Mouse (Mus musculus) hindbrain, embryonic 14.5 days (tissue): Measurements from ENCODE around the gene Klc1. TPM values are rescaled to one million over a fixed set of nuclear protein-coding genes. Genes with fewer than 3 reads are reported as not detected.
"Not testable (repeated sequence)": the region's sequence is repeated elsewhere in the genome, so short reads cannot be mapped to it uniquely, and the experiment has no call there.

ENCODE experiments used
- ATAC-seq: fragments of 200-750 bp; cut with Nextera tagmentation; 2 replicates; pipeline ENCODE4 v1.8.0; 2017; ENCODE audit warnings: moderate number of reproducible peaks, mild to moderate bottlenecking, moderate TSS enrichment, moderate library complexity; ENCODE audit not compliant: low FRiP score
- DNase-seq: peaks from one replicate; pipeline ENCODE4 v3.0.0-alpha.2; 2015; ENCODE audit warnings: low spot score
- H3K27ac ChIP-seq: fragments of 300-500 bp; sonication (generic); 2 replicates; pipeline ENCODE4 v1.5.1; 2014; ENCODE audit warnings: mild to moderate bottlenecking, moderate library complexity
- H3K27me3 ChIP-seq: fragments of 300-500 bp; sonication (generic); 2 replicates; pipeline ENCODE4 v1.6.1; 2014; ENCODE audit warnings: mild to moderate bottlenecking, low read length, mixed read lengths; ENCODE audit not compliant: control insufficient read depth, insufficient read depth
- H3K36me3 ChIP-seq: fragments of 300-500 bp; sonication (generic); replicated peaks from 2 replicates; pipeline ENCODE4 v1.6.1; 2014; ENCODE audit not compliant: control insufficient read depth, insufficient read depth
- H3K4me1 ChIP-seq: fragments of 300-500 bp; sonication (generic); replicated peaks from 2 replicates; pipeline ENCODE4 v1.6.1; 2014; ENCODE audit warnings: antibody characterized with exemption, low read length, mixed read lengths; ENCODE audit not compliant: control insufficient read depth, insufficient read depth
- H3K4me2 ChIP-seq: fragments of 300-500 bp; sonication (generic); replicated peaks from 2 replicates; pipeline ENCODE4 v1.6.1; 2014; ENCODE audit warnings: mild to moderate bottlenecking, moderate library complexity
- H3K4me3 ChIP-seq: fragments of 300-500 bp; sonication (generic); replicated peaks from 2 replicates; pipeline ENCODE4 v1.5.1; 2014; ENCODE audit warnings: mild to moderate bottlenecking, low read length
- H3K9ac ChIP-seq: fragments of 300-500 bp; sonication (generic); 2 replicates; pipeline ENCODE4 v1.6.1; 2014
- H3K9me3 ChIP-seq: fragments of 300-500 bp; sonication (generic); 2 replicates; pipeline ENCODE4 v1.6.1; 2016; ENCODE audit warnings: low read length; ENCODE audit not compliant: control insufficient read depth
- WGBS: fragments of 180-500 bp; shearing (Covaris S2); extraction: QIAGEN DNeasy Blood & Tissue Kit; methylation state at CpG from one replicate; pipeline ENCODE4 v1.1.7; 2014; 5-methylcytosine and 5-hydroxymethylcytosine counted together
- polyA plus RNA-seq: library from polyadenylated mRNA; unstranded; fragments of >200 nt; fragmentation: Nextera tagmentation; extraction: Ambion mirVana; gene quantifications from 2 replicates; pipeline ENCODE4 v1.2.1, GENCODE M21; 2014

Gene Klc1
- polyA plus RNA-seq, 1 experiment from 2014 or later = 586 TPM

DNA sequence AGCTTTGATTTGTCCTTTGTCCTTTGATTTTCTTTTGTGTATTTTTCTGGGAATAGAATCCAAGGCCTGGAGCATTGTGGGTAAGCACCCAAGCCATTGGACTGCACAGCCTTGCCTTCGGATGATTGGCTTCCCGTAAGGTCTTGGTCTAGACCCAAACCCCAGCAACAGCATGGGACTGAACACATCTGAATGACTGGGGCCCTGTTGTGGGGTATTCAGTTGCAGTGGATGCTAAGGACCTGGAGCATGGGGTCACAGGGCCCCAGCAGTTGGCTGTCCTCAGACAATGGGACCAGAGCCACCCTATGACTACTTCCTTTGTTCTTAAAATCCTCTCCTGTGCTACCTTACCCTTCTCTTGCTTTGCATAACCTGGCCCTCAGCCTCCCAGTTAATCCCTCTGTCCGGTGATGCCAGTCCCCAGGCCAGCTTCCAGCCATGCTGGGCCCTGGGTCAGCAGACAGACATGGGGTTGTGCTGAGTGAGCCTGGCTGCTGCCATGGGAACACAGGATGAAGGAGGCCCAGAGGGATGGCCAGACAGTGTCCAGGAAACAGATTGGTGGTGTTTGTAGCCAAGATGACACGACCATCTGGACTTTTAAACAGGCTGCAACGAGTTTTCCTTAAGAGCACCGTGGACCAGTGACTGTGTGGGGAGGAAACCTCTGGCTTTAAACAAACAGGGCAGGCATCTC lies 33.9 kb upstream of the Klc1 start:
- Histone ChIP-seq H3K4me1 (0 out of 2 replicates have a peak, but pooled peaks cover 2% of the 10 kb centered on the region), H3K9ac (no peak overlapping the region), H3K4me2 (no peak overlapping the region), H3K36me3 (peaks cover 56% of the 10 kb centered on the region), H3K4me3 (no peak overlapping the region), H3K27me3 (no peaks in the 10 kb centered on the region), H3K27ac (peak overlapping the region; percentile 59), H3K9me3 (no peaks in the 10 kb centered on the region)
- WGBS = 34% methylated on average over 6 of the region's 6 CpGs
- no peak for DNase-seq
- peak; percentile 51; the same call in 1 of the 2 replicates for ATAC-seq

DNA sequence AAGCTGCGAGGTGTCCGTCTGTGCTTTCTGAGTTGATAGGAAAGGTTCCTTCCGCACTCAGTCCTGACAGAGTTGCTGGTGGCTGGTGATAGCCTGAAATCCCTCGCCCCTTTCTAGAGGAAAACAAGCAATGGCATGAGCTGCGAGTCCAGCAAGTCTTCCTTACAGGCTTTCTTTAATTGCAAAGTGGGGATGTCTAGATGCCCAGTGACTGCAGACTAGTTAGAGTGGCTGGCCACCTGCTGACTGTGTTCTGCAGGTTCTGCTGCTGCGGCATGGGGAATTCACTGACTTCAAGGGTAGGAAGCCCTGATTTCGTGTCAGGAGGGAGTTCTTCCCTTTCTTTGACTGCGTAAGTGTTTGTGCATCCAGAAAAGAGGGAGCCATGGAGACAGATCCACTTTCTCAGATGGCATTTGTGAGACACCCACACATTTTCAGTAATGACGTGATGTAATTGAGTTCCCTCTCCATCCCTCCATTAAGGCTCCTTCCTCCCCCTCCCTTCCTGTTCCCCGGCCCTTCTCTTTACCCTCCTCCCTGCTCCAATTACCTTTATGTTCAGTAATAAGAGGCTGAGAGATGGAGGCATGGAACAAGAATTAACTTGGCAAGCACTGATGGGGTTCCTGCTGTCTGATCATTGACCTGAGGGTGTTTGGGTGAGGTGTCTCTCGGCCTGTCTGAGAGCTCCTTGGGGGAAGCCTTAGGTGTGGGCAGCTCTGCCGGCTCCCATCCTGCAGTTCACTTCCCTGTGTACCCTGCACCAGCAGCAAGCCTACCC lies 33.1 kb upstream of the Klc1 start:
- Histone ChIP-seq H3K9me3 (no peaks in the 10 kb centered on the region), H3K4me3 (no peak overlapping the region), H3K27me3 (no peaks in the 10 kb centered on the region), H3K27ac (peak overlapping the region; percentile 59; the same call in 1 of the 2 replicates), H3K4me1 (0 out of 2 replicates have a peak, but pooled peaks cover 2% of the 10 kb centered on the region), H3K36me3 (peaks cover 59% of the 10 kb centered on the region), H3K4me2 (no peak overlapping the region), H3K9ac (no peak overlapping the region)
- no peak for ATAC-seq
- no peak for DNase-seq
- WGBS = 72% methylated on average over 12 of the region's 12 CpGs

DNA sequence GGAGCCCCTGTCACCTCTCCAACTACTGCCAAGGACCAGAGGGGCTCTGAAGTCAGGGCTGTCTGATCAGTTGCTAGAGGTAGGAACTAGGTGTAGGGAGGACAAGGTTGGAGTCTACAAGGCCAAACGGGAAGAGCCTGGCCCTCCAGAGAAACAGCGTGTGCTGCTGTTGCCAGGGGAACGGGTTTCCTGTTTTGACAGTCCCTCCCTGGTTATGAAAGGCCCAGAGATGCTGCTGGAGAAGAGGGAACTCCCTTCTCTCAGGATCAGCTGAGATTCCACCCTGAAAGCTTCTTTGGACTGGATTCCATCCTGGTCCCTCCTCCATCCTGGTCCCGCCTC lies 32.6 kb upstream of the Klc1 start:
- DNase-seq = no peak
- Histone ChIP-seq H3K9me3 (no peaks in the 10 kb centered on the region), H3K27me3 (no peaks in the 10 kb centered on the region), H3K4me1 (0 out of 2 replicates have a peak, but pooled peaks cover 2% of the 10 kb centered on the region), H3K4me2 (no peak overlapping the region), H3K4me3 (no peak overlapping the region), H3K27ac (no peak overlapping the region), H3K36me3 (peaks cover 59% of the 10 kb centered on the region), H3K9ac (no peak overlapping the region)
- 69% methylated on average over 4 of the region's 4 CpGs for WGBS
- no peak for ATAC-seq

DNA sequence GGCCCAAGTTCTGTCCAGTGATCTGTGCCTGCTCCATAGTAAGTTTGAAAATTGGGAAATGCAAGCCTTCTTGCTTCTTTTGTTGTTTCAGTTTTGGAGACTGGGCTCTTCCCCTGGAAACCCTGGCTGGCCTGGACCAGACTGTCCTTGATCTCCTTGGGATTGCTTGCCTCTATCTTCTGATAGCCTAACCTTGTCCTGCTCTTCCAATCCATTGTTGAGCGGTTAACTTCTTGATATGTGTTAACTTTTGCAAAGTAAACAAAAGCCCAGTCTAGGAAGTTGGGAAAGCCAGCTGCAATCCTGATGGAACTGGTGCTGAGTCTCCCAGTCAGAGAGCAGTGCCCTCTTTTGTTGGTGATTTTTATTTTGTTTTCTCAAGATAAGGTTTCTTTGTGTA lies 30.7 kb upstream of the Klc1 start:
- WGBS = 95% methylated on average over 1 of the region's 1 CpGs
- peaks cover 60% of the 10 kb centered on the region for H3K36me3 ChIP-seq

DNA sequence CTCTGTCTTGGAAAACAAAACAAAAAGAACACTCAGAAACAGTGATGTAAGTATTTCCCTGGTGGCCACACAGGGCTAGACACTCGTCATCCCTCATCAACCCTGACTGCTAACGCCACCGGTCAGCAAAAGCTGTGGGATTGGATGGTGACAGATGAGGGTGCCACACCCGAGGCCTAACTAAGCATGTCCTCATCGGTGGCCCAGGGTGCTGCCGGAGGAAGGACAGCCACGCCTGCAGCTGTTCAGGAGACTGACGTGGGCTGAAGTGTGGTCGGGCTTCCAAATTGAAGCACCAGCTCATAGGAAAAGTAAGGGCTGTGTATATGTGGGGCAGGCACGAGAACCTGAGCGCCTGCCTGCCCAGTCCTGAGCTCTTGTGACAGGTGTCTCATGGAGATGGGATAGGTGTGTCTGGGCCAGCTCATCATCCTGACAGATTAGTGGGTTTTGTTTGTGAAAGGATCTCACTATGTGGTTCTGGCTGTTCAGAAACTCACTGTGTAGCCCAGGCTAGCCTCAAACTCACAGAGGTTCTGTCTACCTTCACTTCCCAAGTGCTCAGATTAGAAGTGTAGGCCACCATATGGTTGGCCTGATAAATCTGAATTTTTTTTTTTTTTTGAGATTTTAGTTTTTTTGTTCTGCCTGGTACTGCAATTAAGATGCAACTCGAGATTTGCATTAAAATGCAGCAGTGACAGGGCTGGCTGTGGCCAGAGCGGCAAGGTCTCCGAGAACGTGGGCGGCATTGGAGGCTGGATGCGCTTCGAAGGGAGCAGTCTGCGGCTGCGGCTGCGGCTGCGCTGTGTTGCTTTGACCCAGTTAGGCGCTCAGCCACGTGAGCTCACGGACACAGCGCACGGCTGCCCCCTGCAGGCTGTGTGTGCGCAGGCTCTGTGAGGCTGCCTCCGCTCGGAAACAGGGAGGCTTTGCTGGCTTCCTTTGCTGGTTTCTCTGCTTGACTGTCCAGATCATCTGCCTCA lies 26.5 kb upstream of the Klc1 start:
- H3K4me1 ChIP-seq = no peaks in the 10 kb centered on the region; the same call in 1 of the 2 replicates
- 30% methylated on average over 30 of the region's 30 CpGs for WGBS
- H3K4me2 ChIP-seq = peak overlapping the region; percentile 40
- H3K9ac ChIP-seq = peak overlapping the region; percentile 43; the same call in 1 of the 2 replicates
- ATAC-seq (peak; percentile 94), DNase-seq (peak; percentile 94)
- no peaks in the 10 kb centered on the region for H3K27me3 ChIP-seq
- peak overlapping the region; percentile 14; the same call in 1 of the 2 replicates for H3K4me3 ChIP-seq
- peak overlapping the region; percentile 39; the same call in 1 of the 2 replicates for H3K27ac ChIP-seq
- no peaks in the 10 kb centered on the region for H3K9me3 ChIP-seq
- H3K36me3 ChIP-seq = peaks cover 33% of the 10 kb centered on the region

More for the DNA sequence above, 30.7 kb upstream of the Klc1 start:
- Histone ChIP-seq H3K4me1 (peaks cover 2% of the 10 kb centered on the region; the same call in 1 of the 2 replicates), H3K27ac (no peak overlapping the region), H3K9ac (no peak overlapping the region), H3K27me3 (no peaks in the 10 kb centered on the region), H3K9me3 (no peaks in the 10 kb centered on the region), H3K4me2 (no peak overlapping the region), H3K4me3 (no peak overlapping the region)
- DNase-seq (no peak), ATAC-seq (no peak)

DNA sequence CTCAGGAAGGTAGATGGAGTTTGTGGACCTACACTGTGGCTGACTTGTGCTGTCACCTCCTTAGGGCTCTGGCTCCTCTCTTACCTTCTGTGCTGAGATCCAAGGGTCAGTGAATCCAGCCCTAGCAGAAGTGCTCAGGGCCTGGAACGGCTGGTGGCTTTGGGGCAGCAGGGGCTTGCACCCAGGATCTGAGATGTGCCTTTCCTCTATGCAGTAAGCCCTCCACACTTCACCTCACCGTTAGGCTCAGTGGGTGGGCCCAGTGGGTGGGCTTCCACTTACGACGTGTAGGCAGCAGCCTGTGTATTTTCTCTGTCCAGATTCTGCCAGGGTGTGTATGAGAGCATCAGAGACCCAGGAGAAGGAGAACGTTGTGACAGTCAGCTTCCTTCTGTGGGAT lies 25.7 kb upstream of the Klc1 start:
- H3K4me1 ChIP-seq = no peaks in the 10 kb centered on the region; the same call in 1 of the 2 replicates
- no peaks in the 10 kb centered on the region for H3K27me3 ChIP-seq
- H3K36me3 ChIP-seq = peaks cover 24% of the 10 kb centered on the region
- DNase-seq (no peak), ATAC-seq (peak; percentile 44; the same call in 1 of the 2 replicates)
- no peak overlapping the region for H3K4me3 ChIP-seq
- WGBS = 63% methylated on average over 5 of the region's 5 CpGs
- H3K9ac ChIP-seq = no peak overlapping the region
- no peak overlapping the region for H3K27ac ChIP-seq
- no peak overlapping the region for H3K4me2 ChIP-seq
- no peaks in the 10 kb centered on the region for H3K9me3 ChIP-seq

DNA sequence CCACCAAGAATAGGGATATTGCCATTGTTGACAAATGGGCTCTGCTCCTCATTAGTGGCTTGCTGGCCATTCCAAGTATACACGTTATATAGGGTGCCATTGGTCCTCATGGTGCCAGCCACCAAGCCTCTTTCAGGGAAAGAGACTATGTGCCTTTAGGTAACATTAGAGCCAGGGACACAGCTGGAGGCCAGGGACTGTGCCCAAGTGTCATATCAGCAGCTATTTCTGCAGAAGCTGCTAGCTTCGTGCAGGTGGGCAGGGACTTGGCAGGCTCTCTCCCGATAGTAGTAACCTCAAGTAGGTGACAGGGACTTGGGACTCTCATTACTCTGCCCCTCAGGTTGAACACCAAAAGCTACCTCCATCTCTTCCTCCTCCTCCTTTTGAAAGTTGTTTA lies 23.7 kb upstream of the Klc1 start:
- Histone ChIP-seq H3K4me1 (no peaks in the 10 kb centered on the region; the same call in 1 of the 2 replicates), H3K9me3 (no peaks in the 10 kb centered on the region), H3K36me3 (peaks cover 8% of the 10 kb centered on the region; the same call in 1 of the 2 replicates), H3K9ac (no peak overlapping the region), H3K27ac (no peak overlapping the region), H3K4me2 (no peak overlapping the region), H3K27me3 (no peaks in the 10 kb centered on the region), H3K4me3 (no peak overlapping the region)
- DNase-seq = no peak
- no peak for ATAC-seq
- 89% methylated on average over 3 of the region's 3 CpGs for WGBS

DNA sequence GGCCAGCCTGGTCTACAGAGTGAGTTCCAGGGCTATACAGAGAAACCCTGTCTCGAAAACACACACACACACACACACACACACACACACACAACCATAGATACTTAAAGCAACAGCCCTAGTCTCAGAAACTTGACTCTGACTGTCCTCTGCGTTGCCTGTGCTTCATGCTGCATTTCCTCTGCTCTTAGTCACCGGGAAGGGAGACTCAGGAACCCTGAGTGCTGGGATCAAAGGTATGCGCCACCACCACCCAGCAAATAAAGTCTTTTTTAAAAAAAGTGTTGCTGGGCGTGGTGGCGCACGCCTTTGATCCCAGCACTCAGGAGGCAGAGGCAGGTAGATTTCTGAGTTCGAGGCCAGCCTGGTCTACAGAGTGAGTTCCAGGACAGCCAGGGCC lies 22.0 kb upstream of the Klc1 start:
- H3K9me3 ChIP-seq, H3K27me3 ChIP-seq, H3K36me3 ChIP-seq, H3K4me2 ChIP-seq, ATAC-seq, H3K4me1 ChIP-seq, H3K27ac ChIP-seq, DNase-seq, H3K4me3 ChIP-seq, H3K9ac ChIP-seq: not testable (repeated sequence)
- 91% methylated on average over 8 of the region's 8 CpGs for WGBS
